Mouse (Mus musculus): ENCODE measurements around the gene Hspa1a.
"Not testable (repeated sequence)": the region's sequence is repeated elsewhere in the genome, so short reads cannot be mapped to it uniquely, and the experiment has no call there.

The Hspa1a gene

DNA sequence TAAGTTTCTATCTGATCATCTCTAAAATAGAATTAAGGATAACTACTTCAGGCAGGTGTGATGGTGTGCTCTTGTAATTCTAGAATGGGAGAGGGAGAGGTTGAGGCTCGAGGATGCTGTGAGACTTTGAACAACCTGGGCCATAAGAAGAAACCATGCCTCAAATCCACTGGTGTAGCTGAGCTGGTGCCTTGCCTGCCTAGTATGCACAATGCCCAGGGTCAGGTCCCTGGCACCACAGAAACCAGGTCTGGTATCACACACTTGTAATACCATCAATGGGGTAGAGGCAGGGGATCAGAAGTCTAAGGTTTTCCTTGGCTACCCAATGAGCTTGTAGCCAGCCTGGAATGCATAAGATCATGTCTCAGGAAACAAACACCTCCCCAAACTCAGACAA is 9.1 kb downstream of the Hspa1a start:
- DNase-seq, result no peak

DNA sequence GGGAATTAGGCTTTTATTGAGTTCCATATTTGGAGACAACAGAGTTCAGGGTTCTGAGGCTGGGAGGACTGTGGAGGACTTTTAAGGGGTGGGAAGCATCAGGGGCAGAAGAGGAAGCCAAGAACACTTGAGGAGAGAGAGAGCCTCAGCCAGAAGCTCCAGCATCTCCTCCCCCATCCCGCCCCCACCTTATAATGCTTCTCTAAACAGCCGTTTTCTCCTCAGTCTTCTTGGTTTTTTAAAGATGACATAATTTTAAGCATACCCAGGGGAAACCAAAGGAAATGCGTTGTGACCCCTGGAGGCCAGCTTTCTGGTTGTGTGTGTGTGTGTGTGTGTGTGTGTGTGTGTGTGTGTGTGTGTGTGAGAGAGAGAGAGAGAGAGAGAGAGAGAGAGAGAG is 9.8 kb downstream of the Hspa1a start:
- no peak for DNase-seq

DNA sequence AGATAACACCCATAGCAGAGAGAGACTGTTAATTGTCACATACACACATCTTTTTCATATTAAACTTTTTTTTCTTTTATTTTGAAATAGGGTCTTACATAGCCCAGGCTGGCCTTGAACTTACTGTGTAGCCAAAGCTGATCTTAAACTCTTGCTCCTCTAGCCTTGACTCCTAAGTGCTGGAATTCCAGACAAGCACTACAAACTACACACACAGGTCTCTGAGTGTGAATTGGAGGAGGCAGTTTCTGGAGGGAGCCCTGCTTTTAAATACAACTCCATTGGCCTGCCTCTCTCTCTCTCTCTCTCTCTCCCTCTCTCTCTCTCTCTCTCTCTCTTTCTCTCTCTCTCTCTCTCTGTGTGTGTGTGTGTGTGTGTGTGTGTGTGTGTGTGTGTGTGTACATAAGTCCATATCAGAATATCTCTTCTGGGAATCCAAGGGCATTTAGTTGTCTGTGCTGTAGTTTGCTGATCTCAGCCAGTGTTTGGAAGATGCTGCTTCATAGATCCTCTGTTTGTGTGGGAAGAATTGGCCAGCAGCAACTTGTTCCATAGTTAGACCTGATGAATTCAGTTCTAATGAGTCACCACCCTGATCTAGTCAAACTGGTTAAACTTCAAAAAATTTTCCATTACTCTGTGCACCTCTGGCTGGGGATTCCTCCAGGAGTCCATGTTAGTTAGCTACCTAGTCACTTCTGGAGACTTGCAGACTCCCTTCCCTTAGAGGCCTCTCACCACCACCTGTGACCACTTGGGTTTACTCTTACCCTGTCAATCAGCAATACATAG is 11.1 kb downstream of the Hspa1a start:
- no peak for DNase-seq

DNA sequence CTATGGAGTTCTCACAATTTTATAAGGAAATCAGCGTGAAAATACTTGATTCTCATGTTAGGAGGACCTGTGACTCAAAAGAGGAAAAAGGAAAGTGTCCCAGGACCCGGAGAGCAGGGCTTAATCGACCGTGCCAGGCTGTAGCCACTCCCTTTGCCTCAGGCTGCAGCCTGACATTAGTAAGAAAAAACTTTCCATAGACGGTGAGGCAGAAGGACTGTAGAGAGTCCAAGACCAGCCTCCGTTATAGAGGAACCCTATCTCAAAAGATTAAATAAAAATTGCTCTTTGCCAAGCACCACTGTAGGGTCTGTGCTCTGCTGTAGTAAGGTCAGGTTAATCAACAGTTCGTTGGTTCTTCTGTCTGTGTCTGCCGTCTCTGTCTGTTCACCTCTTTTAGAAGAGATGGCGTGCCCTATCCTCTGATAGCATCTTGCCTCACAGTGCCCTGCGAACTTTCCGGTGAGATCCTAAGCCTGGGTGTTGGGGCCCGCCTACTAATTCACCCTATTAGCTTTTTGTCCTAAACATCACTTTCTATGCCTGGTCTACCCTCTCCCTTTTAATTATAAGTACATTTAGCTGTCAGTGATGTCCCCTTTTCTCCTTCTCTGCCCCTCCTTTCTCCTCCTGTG is 12.0 kb downstream of the Hspa1a start:
- peak; percentile 77 for DNase-seq

DNA sequence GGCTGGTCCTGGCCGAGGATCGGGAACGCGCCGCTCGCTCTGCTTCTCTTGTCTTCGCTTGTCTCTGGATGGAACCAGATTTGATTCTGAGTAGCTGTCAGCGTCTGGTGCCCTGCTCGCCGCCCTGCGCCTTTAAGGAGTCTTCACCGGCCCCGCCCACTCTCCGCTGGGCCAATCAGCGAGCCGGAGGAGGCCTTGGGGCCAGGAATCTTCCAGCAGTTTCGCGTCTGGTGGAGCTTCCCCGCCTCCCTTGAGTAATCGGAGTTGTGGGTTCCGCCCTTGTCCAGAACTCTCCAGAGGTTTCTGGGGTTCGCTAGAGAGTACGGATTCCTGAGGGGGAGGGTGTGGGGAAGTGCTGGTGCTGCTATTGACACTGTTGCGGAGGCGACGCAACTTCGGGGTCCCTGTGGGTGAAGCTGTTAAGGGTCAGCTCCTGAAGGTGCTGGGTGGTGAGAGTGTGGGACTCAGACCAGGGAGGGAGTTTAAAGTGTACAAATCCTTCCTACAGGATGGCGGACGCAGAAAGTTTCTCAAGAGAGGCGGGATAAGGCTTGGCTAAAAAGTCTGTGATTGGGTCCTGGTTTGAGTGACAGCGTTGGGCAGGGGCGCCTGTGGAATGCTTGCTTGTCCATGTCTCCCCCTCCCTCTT is 12.7 kb downstream of the Hspa1a start, which contains the start of gene Hspa1b:
Hspa1b (minus strand) TSS at position 109 of the 649 bp plus-strand sequence.
- DNase-seq, result peak; percentile 92

DNA sequence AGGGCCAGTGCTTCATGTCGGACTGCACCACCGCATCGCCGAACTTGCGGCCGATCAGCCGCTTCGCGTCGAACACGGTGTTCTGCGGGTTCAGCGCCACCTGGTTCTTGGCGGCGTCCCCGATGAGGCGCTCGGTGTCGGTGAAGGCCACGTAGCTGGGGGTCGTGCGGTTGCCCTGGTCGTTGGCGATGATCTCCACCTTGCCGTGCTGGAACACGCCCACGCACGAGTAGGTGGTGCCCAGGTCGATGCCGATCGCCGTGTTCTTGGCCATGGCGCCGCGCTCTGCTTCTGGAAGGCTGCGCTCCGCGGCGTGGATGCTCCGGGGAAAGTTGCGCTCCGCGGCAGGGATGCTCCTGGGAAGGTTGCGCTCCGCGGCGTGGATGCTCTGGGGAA is 13.2 kb downstream of the Hspa1a start:
- DNase-seq, result not testable (repeated sequence)

DNA sequence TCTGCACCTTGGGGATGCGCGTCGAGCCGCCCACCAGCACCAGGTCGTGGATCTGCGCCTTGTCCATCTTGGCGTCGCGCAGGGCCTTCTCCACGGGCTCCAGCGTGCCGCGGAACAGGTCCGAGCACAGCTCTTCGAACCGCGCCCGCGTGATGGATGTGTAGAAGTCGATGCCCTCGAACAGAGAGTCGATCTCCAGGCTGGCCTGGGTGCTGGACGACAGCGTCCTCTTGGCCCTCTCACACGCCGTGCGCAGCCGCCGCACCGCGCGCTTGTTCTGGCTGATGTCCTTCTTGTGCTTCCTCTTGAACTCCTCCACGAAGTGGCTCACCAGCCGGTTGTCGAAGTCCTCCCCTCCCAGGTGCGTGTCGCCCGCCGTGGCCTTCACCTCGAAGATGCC is 14.0 kb downstream of the Hspa1a start:
- DNase-seq, result not testable (repeated sequence)

DNA sequence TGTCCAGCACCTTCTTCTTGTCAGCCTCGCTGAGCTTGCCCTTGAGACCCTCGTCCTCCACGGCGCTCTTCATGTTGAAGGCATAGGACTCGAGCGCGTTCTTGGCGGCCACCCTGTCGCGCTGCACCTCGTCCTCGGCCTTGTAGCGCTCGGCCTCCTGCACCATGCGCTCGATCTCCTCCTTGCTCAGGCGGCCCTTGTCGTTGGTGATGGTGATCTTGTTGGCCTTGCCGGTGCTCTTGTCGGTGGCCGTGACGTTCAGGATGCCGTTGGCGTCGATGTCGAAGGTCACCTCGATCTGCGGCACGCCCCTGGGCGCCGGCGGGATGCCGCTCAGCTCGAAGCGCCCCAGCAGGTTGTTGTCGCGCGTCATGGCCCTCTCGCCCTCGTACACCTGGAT is 14.7 kb downstream of the Hspa1a start:
- not testable (repeated sequence) for DNase-seq

DNA sequence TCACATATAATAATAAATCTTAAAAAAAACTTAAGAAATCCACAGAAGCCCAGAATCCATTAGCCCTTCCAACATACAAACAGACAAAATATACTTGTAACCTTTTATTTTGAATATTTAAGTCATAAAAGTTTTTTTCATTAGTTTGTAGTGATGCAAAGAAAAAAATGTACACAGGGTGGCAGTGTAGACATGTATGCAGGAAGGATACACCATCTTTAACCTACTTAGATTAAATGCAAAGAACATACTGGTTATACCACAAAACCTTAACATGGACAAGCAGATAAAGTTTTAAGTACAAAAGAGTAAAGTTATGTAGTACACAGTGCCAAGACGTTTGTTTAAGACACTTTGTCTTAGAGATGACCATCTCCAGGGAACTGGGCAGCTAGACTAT is 15.6 kb downstream of the Hspa1a start:
- no peak for DNase-seq

DNA sequence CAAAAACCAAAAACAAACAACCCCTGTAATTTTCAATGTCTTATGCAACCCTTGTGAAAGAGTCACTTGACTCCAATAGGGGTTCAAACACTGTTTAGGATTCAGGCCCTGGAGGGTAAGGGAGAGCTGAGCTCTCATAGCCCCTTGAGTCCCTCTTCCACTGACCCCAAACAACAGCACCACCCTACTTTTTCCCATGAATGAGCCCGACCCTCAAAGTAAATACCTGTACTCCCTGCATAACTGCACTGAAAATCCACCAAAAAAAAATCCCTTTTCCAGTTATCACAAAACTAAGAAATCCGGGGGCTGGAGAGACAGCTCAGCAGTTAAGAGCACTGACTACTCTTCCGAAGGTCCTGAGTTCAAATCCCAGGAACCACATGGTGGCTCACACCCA is 16.1 kb downstream of the Hspa1a start:
- DNase-seq, result no peak

DNA sequence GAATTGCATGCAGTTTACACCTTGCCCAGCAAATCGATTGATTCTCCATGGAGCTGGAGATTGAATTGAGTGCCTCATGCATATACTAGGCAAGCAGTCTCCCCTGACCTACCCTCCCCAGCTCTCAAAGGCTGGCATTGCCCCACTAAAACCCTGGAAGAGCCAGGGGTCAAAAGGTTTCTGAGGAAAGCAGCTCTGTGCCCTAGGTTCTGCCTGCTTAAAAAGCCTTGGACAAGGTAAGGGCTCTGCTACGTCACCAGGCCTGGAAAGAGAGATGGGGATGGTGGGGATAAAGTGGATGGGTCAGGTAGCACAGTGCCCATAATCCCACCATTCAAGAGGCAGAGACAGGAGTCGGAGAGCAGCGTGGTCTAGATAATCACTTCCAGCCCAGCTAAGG is 17.1 kb downstream of the Hspa1a start:
- DNase-seq, result no peak

DNA sequence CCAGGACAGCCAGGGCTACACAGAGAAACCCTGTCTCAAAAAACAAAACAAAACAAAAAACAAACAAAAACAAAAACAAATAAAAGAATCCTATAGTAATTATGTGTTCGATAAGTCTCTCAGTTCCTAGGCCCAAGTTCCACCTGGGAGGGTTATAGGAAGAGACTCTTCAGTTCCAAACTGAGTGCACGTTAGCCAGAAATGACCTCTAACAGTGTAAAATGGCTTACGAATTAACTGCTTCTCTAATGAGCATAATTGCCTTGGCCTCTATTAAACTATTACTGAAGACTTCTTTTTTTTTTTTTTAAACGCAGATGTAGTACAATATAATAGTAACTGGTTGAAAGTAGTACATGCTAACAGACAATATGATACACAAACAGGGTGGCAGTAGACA is 18.1 kb downstream of the Hspa1a start:
- peak; percentile 34 for DNase-seq

DNA sequence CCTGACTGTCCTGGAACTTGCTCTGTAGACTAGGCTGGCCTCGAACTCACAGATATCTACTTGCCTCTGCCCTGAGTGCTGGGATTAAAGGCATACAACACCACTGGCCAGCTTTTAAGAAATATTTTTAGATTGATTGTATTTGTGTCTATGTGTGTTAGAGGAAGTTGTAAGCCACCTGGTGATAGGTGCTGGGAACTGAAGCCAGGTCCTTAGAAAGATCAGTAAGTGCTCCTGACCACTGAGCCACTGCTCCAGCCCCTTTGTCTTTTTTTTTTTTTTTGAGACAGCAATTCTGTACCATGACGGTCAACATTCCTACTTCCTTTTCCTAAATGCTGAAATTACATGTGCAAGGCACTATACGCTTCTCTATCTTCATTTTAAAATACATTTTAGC is 18.7 kb downstream of the Hspa1a start:
- DNase-seq, result no peak

DNA sequence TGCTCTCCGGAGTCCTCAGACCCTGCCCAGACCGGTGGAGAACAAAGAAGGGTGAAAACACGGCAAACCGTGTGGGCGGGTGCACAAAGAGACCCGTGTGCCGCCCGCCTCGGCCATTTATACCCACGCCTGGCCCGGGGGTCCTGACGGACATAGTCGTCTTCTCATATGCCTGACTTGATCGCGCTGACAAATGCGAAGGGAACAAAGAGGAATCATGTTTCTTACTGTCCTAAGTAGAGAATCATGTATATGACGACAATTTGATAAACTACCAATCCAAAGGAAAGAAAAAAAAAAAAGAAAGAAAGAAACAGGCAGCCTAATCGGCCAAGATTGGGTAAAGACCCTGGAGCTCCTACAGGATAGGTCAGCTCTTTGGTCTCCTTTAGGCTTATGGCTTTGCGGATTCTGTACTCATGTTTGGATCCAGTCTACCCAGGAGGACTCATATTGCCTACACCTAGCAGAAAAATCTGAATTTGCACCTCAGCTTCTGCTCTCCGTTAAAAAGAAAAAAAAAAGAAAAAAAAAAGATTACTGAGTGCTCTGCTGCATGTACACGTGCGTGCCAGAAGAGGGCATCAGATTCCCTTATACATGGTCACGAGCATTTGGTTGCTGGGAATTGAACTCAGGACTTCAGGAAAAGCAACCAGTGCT is 19.4 kb downstream of the Hspa1a start:
- DNase-seq, result peak; percentile 71

DNA sequence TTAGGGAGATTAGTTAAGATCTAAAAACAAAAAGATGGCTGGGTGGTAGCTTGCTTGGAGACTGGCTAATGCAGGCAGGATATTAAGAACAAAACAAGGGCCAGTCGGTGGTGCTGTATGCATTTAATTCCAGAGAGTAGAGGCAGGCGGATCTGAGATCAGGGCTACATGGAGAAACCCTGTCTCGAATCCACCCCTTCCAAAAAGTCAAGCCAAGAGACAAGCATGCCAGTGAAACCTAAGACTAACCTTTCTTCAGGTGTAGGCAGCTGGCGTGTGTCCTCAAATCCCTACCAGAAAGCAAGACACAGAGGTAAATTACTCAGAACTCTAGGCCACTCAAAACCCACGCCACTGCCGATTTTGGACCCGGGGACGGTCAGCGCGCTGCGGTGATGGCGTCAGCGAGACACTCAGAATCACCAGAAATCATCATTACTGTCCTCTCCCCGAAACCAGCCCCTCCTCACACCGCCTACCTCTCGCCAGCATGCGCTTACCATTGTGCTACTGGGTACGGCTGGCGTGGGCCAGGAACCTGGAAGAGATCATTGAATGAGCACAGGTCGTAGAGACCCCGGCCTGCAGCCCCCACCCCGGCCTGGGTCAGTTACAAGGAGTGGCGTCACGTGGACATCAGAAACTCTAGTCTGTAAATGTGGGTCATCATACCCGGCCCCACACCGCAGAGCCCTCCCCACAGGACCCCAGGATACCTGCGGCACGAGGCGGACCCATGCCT is 20.1 kb downstream of the Hspa1a start:
- DNase-seq, result no peak

DNA sequence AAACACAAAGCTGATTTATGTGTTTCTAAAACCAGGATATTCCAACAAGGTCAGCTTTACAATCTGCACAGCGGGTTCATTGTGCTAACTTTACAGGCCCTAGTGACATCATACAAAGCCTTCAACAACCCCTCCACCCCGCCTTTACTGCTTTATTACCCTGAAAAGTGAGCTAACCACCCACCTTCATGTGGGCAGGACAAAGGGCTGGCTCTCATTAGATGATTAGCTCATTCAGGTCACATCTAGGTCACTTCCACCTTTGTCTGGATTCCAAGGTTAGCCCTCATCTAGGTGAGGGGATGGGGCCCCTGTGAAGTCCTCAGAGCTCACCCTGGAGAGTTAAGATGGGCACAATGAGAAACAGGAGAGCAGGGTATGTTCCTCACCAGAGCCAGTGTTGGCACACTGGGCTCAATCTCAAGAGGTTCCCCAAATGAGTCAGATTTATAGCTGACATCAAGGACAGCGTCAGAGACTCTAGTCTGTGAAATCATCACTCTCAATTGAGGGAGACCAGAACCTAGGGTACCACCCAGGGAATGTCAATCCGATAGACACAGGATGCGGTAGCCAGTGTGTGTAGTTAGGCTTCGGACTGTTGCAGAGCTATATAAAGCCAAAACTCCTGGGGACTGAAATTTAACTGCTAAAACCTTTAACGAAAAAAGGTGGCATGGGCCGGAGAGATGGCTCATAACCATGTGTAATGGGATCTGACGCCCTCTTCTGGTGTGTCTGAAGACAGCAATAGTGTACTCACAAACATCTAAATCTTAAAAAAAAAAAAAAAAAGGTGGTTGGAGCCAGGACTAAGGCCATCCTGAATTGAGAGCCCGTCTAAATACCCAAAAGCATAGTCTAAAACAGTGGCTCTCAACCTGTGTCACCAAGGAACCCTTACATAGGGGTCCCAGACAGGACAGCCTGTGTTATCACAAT is 21.2 kb downstream of the Hspa1a start:
- DNase-seq, result no peak

DNA sequence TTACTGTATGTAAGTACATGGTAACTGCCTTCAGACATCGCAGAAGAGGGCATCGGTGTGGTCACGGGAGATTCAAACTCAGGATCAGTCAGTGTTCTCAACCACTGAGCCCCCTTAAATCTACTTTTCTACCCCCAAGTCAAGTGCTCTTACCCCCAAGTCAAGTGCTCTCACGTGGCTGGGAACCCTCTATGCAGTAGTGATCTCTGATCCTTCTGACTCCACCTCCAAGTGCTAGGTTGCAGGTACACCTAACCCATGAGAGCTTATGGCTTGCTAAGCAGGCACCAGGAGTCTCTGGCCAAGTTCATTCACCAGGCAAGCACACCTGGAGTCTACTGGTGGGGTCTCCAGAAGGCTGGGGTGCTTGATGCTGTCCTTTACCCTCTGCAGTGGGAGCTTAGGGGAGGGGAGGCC is 22.4 kb downstream of the Hspa1a start:
- no peak for DNase-seq

DNA sequence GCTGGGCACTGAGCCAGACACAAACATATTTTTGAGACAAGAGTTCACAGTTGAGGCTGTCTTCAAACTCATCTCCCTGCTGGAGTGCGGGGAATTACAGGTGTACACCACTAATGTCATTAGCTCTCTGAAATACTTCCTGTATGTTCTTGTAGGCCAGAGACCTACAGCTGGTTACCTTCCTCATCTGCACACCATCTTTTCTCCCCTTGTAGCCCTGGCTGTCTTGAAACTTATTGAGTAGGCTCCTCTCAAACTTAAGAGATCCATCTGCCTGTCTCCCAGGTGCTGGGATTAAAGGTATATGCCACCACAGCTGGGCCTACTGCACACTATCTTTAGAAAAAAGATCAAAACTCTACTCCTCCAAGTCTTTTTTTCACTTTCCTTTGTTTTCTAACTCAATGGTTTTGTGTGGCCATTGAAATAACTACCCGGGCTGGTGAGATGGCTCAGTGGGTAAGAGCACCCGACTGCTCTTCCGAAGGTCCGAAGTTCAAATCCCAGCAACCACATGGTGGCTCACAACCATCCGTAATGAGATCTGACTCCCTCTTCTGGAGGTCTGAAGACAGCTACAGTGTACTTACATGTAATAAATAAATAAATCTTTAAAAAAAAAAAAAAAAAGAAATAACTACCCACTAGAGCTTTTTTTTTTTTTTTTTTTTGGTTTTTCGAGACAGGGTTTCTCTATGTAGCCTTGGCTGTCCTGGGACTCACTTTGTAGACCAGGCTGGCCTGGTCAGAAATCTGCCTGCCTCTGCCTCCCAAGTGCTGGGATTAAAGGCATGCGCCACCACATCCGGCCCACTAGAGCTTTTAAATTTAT is 23.0 kb downstream of the Hspa1a start:
- DNase-seq, result not testable (repeated sequence)

DNA sequence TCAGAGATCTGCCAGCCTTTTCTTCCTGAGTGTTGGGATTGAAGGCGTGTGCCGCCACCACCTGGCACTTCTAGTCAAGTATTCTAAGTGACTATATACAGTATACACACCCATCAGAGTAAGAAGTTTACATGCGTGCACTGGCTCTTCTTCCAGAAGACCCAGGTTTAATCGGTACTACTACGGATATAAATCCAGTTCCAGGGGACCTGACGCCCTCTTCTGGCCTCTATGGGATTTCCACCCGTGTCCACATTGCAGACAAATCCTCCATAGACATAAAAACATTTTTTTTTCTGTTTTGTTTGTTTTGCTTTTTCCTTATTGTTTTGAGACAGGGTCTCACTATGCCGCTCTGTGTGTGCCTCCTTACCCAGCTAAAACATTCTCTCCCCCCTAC is 24.4 kb downstream of the Hspa1a start:
- peak; percentile 58 for DNase-seq

DNA sequence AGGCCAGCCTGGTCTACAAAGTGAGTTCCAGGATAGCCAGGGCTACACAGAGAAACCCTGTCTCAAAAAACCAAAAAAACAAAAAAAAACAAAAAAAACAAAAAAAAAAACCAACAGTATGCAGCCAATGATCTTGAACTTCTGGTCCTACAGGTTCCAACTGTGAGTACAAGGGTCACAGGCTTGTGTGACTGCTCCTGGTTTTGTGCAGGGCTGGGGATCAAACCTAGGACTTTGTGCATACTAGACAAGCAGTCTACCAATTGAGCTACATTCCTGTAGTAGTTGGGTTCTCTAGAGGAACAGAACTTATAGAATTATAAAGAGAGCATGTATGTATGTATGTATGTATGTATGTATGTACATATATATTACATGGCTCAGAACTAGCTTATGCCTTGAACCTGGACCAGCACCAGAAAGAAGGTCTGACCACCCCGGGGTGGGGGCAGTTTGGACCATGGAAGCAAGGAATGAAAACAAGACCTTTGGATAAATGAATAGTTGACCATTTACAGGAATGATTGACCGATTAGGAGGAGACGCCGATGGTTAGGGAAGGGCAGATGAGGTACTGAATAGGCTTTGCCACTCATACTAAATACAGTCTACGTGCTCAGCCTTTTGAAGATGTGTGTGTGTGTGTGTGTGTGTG is 25.3 kb downstream of the Hspa1a start:
- DNase-seq, result peak; percentile 77
